Mouse (Mus musculus): ENCODE results near the gene Gm6812.
"Not testable (repeated sequence)": the region's sequence is repeated elsewhere in the genome, so short reads cannot be mapped to it uniquely, and the experiment has no call there.

The Gm6812 gene

GRCm38 (mm10) chrX:68892953-68893352, at the start of gene Gm6812:
Gene Gm6812 (minus strand): TSS chrX:68893053.
- not testable (repeated sequence) for DNase-seq

- DNase-seq: no peak
Measured at GRCm38 (mm10) chrX:68865145-68865544, 27.7 kb downstream of the Gm6812 start.

All from retina, postnatal 1 day (tissue).